Mouse (Mus musculus) R1 (cell line): ENCODE measurements around the gene Aasdh.

Experiments used
- DNase-seq: peaks from one replicate; pipeline ENCODE4 v3.0.0-alpha.2; 2018; ENCODE audit warnings: low read depth, low spot score

The Aasdh gene

GRCm38 (mm10) chr5:76843448-76843847, 61.9 kb downstream of the Aasdh start:
- peak; percentile 56 for DNase-seq

- no peak for DNase-seq
These were observed 63.5 kb downstream of the Aasdh start for GRCm38 (mm10) chr5:76841859-76842258.

DNA sequence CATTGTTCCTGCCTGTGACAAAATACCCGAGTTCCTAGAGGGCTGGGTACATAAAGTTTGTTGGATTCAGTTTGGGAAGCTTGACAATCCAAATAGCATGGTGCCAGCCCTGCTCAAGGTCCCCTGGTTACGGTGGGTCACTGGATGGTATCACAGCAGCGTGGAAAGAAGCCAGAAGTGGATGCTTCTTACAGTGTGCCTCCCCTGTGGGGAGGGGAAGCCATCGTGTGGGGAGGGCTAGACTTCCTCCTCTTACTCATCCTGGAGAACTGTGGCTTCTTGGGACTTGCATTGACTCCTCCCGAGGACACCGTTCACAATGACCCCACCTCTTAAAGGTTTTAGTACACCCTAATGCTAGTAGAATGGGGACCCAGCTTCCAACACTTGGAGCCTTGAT, 65.5 kb downstream of the Aasdh start:
- DNase-seq, result no peak

DNA sequence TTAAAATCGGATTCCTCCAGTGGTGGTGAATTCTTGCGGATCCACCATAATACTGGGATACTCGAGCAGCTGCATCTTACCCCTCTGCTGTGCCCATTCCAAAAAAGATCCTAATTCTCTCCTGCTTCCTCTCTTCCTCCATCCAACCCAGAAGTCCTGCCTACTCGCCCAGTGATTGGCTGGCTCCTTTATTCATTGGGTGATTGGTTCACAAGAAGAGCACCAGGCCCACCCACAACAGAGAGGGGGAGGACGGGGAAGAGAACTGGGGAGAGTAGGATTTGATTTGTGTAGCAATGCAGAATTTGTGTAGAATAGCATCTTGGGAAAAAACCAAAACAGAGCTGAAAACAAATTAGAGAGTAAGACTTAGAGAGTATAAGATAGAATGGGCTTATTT, 68.3 kb downstream of the Aasdh start:
- peak; percentile 85 for DNase-seq

DNA sequence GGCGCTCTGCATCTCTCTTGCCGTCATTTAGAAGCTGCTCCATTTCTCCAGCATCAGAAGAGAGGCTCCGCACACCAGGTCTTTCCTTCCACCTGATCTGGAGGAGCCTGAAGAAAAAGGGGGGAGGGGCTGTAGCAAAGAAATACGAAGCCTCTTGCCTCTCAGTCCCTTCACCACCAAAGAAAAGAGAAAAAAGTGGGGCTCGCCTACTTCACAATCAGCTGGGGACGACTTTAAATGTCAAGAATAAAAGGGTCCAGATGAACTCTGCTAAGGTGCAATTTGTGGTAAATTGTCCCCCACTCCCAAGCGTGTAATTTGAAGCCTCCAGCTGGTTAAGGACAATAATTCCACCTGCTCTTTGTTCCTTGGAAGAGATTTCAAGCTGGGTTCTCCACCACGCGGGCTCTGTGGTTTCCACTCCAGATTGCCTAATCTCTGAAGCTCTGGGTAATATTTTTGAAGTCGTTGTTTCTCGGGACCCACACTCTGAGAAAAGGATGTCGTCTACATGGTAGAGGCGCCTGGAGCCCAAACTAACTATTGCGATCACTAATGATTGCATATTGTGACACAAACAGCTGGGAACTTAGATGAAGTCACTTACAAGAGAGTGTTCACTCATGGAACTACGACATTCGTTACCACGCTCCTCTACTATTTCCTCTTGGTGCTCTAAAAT, 72.6 kb downstream of the Aasdh start:
- DNase-seq, result peak; percentile 10

DNA sequence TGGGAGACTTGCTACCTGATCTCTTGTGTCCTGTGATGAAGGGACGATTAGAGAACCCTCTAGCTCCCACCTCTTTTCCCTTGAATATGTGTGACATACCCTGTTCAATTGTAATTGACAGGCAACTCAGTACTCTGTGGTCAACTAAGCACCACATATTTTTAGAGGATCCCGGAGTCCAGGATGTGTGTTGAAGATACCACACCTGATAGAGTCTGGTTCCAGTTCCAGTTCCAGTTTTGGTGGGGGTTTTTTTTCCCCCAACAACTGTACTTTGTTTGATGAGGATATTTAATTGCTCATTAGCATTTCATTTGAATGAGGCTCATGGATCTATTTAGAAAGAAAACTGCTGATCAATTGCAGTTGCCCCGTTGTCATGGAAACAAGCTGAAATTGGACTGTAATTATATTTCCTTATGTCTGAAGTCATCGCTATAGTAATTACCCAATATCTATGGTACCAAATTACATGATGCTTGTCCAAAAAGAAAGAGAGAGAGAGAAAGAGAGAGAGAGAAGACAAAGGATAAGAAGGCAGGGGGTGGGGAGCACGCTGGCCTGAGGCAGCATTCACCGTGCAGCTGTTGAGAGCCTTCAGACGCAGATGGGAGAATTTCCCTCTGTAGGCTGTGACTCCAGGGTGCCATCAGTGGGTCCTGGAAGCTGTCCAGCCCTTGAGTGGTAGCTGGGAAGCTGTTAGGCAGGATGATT, 76.6 kb downstream of the Aasdh start:
- DNase-seq, result no peak
